Mouse (Mus musculus) lung, postnatal 0 days (tissue): ENCODE measurements around the gene Uspl1.

Experiments used
- CTCF ChIP-seq: IDR thresholded peaks from 2 replicates; pipeline ENCODE4 v1.5.1; 2016; ENCODE audit warnings: antibody characterized with exemption, mild to moderate bottlenecking
- EP300 ChIP-seq: IDR thresholded peaks from 2 replicates; pipeline ENCODE4 v1.6.1; 2016; ENCODE audit warnings: antibody characterized with exemption, mild to moderate bottlenecking, control low read depth

DNA sequence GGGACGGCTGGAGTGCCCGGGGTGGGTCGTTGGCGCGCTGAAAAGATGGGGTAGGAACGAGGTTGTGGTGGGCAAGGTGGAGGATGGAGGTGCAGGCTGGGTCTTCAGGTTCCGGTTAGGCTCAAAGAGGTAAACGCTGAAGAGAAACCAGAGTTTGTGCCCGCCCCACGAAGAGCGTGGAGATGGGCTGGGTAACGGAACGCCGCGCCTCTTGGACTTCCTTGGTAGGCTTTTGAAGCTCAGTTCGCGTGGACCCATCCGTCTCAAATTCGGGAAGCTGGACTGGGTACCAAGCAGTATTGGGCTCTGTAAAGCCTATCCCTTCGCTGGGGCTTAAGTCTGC, 665 bp downstream of the Uspl1 start:
- no peak; the same call in 1 of the 2 replicates for TF ChIP-seq EP300
- TF ChIP-seq CTCF, result no peak
